Mouse (Mus musculus): ENCODE measurements around the gene C2cd4d.

DNA sequence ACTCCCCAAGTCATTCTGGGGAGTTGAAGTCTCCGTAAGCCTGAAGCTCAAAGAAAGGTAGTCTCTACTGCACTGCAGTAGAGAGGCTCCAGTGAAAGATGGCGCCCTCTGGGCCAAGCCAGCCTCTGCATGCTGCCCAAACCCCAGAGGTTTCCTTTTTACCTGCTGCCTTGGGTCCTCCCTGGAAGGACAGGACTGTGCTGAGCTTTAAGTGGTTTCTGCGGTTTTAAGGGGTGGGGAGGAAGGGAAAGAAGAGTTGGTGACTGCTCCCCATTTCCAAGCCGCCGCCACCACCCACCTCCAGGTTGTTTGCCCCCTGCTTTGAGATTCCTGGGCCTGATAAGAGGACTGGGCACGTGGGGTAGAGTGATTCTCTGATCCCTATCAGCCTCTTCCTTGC lies 6.4 kb downstream of the C2cd4d start:
- TF ChIP-seq CTCF (IDR thresholded peaks at IDR 0.05; ENCODE audit: low read depth) (no peak), EP300 (IDR thresholded peaks at IDR 0.05; ENCODE audit: low read depth) (no peak)

Measured in liver, postnatal 0 days (tissue).